Mouse (Mus musculus): ENCODE results near the gene Mcfd2. TPM values are rescaled to one million over a fixed set of nuclear protein-coding genes. Genes with fewer than 3 reads are reported as not detected.
A peak's percentile ranks its signal among the peaks of the same experiment; 100 is the strongest.

Gene Mcfd2
- polyA plus RNA-seq, 1 experiment from 2014 or later: 93.9 TPM

DNA sequence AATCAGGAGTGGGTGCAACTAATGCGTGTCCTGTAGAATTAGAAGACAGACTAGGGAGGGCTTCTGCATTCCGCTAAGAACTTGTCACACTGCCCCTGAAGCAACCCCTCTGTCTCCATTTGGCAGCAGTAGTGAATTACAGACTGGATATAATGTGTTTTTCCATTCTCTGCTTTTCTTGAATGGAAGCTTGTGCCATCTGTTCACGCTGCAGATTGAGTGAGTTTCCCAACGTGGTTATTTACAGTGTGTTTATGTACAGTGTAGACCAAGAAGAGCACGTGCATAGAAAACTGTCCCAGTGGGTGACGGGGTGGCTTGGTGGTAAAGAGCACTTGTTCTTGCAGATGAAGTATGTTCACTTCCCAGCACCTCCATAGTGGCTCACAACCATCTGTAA, 3.7 kb upstream of the Mcfd2 start:
- Histone ChIP-seq H3K4me2 (ENCODE audit: low read length) (no peak overlapping the region), H3K36me3 (ENCODE audit: control insufficient read depth, insufficient read depth, low read length) (no peaks in the 10 kb centered on the region), H3K4me3 (ENCODE audit: low read depth, low read length) (no peak overlapping the region), H3K4me1 (replicated peaks; ENCODE audit: control insufficient read depth, insufficient read depth, low read length) (peaks cover 7% of the 10 kb centered on the region), H3K9ac (ENCODE audit: low read length) (no peak overlapping the region), H3K27ac (ENCODE audit: low read depth) (no peak overlapping the region), H3K27me3 (replicated peaks; ENCODE audit: control insufficient read depth, insufficient read depth, low read length) (no peaks in the 10 kb centered on the region), H3K9me3 (ENCODE audit: control insufficient read depth, low read length) (no peaks in the 10 kb centered on the region)
- WGBS: 60% methylated on average over 6 of the region's 6 CpGs
- ATAC-seq (replicated peaks; ENCODE audit: low FRiP score, low TSS enrichment, low read depth): no peak
- DNase-seq (ENCODE audit: low spot score): no peak

DNA sequence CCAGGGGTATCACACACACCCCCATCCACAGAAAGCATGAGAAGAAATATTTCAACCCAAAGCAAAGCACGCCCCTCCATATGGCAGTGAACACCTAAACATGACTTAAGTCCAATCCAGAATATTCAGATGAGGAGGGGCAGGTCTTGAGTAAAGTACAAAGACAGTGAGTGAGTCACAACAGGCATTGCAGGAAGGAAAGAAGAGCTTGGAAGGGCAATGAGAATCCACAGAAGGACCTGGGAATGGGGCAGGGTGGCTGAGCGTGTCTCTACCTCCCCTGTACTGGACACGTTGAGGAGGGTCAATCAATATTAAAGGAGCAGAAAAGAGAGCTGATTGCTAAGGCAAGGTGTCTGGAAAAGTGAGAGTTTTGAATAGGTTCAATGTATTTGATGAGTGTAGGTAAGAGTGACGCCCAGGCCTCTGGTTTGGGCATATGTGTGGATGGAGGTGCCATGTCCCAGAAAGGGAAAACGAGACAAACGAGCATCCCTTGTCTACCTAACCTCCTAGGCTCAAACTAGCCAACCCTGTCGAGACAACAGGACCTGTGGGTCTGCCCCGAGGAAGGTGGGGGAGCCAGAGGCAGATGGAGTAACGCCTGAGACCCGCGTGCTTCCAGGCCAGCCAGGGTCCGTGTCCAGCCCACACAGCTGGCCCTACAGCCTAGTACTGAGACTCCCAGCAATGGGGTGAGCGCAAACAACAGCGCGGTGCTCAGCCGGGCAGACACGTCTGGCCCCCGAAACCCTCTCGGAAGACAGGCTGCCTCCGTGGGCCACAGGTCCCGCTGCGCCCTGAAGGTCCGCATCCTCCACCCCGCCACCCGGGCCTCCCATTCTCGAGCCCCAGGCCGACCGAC, 576 bp downstream of the Mcfd2 start:
- Histone ChIP-seq H3K27me3 (replicated peaks; ENCODE audit: control insufficient read depth, insufficient read depth, low read length) (no peaks in the 10 kb centered on the region), H3K4me3 (ENCODE audit: low read depth, low read length) (peak overlapping the region; percentile 94), H3K27ac (ENCODE audit: low read depth) (peak overlapping the region; percentile 38; the same call in 1 of the 2 replicates), H3K9me3 (ENCODE audit: control insufficient read depth, low read length) (peaks cover 3% of the 10 kb centered on the region; the same call in 1 of the 2 replicates), H3K4me1 (replicated peaks; ENCODE audit: control insufficient read depth, insufficient read depth, low read length) (peaks cover 12% of the 10 kb centered on the region), H3K9ac (ENCODE audit: low read length) (peak overlapping the region; percentile 97), H3K4me2 (ENCODE audit: low read length) (peak overlapping the region; percentile 65), H3K36me3 (ENCODE audit: control insufficient read depth, insufficient read depth, low read length) (peaks cover 27% of the 10 kb centered on the region; the same call in 1 of the 2 replicates)
- ATAC-seq (replicated peaks; ENCODE audit: low FRiP score, low TSS enrichment, low read depth): peak; percentile 76
- no peak for DNase-seq (ENCODE audit: low spot score)
- WGBS: 5% methylated on average over 28 of the region's 28 CpGs

DNA sequence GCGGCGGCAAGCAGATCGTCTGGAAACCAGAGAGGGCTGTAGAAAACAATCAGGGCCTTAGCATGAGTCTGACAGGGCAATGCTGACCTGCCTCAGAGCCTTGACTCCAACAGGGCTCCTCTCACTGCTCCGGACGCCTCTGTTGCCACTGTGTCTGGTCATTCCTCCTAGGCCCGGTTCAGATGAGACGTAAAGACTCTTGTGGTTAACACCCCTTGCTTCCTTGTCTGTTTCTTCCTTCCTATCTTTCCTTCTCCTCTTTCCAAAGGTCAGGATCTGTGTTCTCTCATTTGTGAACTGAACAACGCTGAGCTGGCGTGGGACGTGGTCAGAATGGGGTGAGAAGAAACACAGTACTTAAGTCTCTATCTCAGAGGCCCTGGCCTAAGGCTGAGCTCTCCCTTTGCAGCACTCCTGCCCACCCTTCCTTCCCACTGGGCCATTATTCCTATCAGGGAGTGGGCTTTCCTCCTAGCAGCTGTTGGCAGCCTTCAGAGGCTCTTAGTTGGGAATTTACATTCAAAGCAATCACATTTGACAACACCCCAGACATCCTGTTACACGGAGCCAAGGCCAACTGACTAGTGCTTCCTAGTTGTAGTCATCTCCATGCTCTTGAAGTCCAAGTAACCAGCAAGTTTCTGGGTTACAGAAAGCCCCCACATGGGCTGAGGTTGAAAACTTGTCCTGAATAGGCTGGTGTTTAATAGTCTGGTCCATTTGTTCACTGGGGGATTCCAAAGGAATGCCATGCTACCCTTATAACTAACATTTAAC, 1.5 kb downstream of the Mcfd2 start:
- ATAC-seq (replicated peaks; ENCODE audit: low FRiP score, low TSS enrichment, low read depth) (no peak), DNase-seq (ENCODE audit: low spot score) (no peak)
- Histone ChIP-seq H3K27me3 (replicated peaks; ENCODE audit: control insufficient read depth, insufficient read depth, low read length) (no peaks in the 10 kb centered on the region), H3K9me3 (ENCODE audit: control insufficient read depth, low read length) (peaks cover 3% of the 10 kb centered on the region; the same call in 1 of the 2 replicates), H3K9ac (ENCODE audit: low read length) (peak overlapping the region; percentile 97; the same call in 1 of the 2 replicates), H3K36me3 (ENCODE audit: control insufficient read depth, insufficient read depth, low read length) (peaks cover 35% of the 10 kb centered on the region), H3K4me3 (ENCODE audit: low read depth, low read length) (peak overlapping the region; percentile 94), H3K4me2 (ENCODE audit: low read length) (peak overlapping the region; percentile 65), H3K27ac (ENCODE audit: low read depth) (no peak overlapping the region), H3K4me1 (replicated peaks; ENCODE audit: control insufficient read depth, insufficient read depth, low read length) (peaks cover 12% of the 10 kb centered on the region)
- WGBS: 87% methylated on average over 11 of the region's 11 CpGs

DNA sequence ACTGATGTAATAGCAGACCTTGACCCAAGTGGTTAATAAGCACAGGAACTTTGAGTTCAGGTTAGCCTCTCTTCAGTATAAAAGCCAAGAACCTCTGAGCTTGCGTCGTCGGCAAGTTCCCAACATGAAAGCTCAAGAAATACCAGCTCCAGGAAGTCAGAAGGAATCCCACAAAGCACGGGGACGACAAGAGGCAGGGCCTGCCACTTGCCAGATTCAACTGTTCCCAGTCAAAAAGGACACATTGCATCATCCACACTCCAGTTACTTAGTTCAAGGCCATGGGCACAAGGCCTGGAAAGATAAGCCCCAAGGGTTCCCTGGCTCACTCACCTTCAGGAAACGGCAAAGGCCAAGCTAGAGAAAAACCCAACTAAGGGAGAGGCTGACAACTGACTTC, 2.3 kb downstream of the Mcfd2 start:
- Histone ChIP-seq H3K36me3 (ENCODE audit: control insufficient read depth, insufficient read depth, low read length) (peaks cover 41% of the 10 kb centered on the region), H3K27ac (ENCODE audit: low read depth) (no peak overlapping the region), H3K9me3 (ENCODE audit: control insufficient read depth, low read length) (peaks cover 3% of the 10 kb centered on the region; the same call in 1 of the 2 replicates), H3K27me3 (replicated peaks; ENCODE audit: control insufficient read depth, insufficient read depth, low read length) (no peaks in the 10 kb centered on the region), H3K4me2 (ENCODE audit: low read length) (no peak overlapping the region), H3K9ac (ENCODE audit: low read length) (no peak overlapping the region), H3K4me3 (ENCODE audit: low read depth, low read length) (no peak overlapping the region), H3K4me1 (replicated peaks; ENCODE audit: control insufficient read depth, insufficient read depth, low read length) (peaks cover 12% of the 10 kb centered on the region)
- DNase-seq (ENCODE audit: low spot score) (no peak), ATAC-seq (replicated peaks; ENCODE audit: low FRiP score, low TSS enrichment, low read depth) (no peak)
- WGBS: 93% methylated on average over 6 of the region's 6 CpGs

DNA sequence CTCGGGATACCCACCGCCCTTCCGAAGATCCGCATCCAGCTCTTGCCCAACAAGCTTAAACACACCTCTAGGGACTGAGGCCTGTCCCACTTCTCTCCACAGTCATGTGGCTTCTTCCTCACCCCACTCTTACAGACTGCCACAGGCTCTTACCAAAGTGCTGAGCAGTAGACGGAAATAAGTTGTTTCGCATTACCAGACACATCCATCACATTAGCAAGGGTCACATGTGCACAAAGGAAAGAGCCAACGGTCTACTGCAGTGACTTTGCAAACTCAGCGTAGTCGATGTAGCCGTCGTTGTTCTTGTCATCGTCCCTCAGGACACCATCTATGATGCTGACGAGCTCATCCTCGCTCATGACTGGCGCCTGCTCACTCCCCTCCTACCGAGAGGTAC, 10.1 kb downstream of the Mcfd2 start:
- H3K27me3 ChIP-seq (replicated peaks; ENCODE audit: control insufficient read depth, insufficient read depth, low read length): no peaks in the 10 kb centered on the region
- H3K27ac ChIP-seq (ENCODE audit: low read depth): no peak overlapping the region
- 88% methylated on average over 16 of the region's 16 CpGs for WGBS
- no peaks in the 10 kb centered on the region for H3K9me3 ChIP-seq (ENCODE audit: control insufficient read depth, low read length)
- DNase-seq (ENCODE audit: low spot score): no peak
- no peak overlapping the region for H3K9ac ChIP-seq (ENCODE audit: low read length)
- no peak overlapping the region for H3K4me2 ChIP-seq (ENCODE audit: low read length)
- H3K4me3 ChIP-seq (ENCODE audit: low read depth, low read length): no peak overlapping the region
- ATAC-seq (replicated peaks; ENCODE audit: low FRiP score, low TSS enrichment, low read depth): no peak
- H3K4me1 ChIP-seq (replicated peaks; ENCODE audit: control insufficient read depth, insufficient read depth, low read length): no peaks in the 10 kb centered on the region
- H3K36me3 ChIP-seq (ENCODE audit: control insufficient read depth, insufficient read depth, low read length): peaks cover 69% of the 10 kb centered on the region

DNA sequence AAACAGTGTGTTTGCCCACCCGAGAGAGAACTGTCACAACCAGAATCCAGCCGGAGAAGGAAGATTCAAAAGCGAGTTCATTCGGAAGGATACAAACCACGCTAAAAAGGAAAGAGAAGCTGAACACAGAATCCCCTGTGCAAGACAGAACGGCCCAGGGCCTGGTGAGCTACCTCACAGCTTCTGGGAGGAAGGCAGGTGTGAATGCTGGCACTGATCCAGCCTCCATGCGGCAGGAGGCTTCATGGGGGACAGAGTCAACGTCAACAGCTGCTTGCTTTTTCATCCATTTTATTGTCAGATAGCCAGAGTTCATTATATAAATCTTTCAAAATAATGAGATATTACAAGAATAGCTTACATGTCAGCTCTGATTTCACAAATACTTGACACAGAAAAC, 11.4 kb downstream of the Mcfd2 start:
- H3K27me3 ChIP-seq (replicated peaks; ENCODE audit: control insufficient read depth, insufficient read depth, low read length): no peaks in the 10 kb centered on the region
- no peak overlapping the region for H3K27ac ChIP-seq (ENCODE audit: low read depth)
- H3K9ac ChIP-seq (ENCODE audit: low read length): no peak overlapping the region
- no peak for ATAC-seq (replicated peaks; ENCODE audit: low FRiP score, low TSS enrichment, low read depth)
- H3K36me3 ChIP-seq (ENCODE audit: control insufficient read depth, insufficient read depth, low read length): peaks cover 58% of the 10 kb centered on the region
- H3K9me3 ChIP-seq (ENCODE audit: control insufficient read depth, low read length): no peaks in the 10 kb centered on the region
- no peak overlapping the region for H3K4me3 ChIP-seq (ENCODE audit: low read depth, low read length)
- H3K4me1 ChIP-seq (replicated peaks; ENCODE audit: control insufficient read depth, insufficient read depth, low read length): no peaks in the 10 kb centered on the region
- DNase-seq (ENCODE audit: low spot score): no peak
- whole genome bisulfite sequencing: 79% methylated on average over 8 of the region's 8 CpGs
- H3K4me2 ChIP-seq (ENCODE audit: low read length): no peak overlapping the region

DNA sequence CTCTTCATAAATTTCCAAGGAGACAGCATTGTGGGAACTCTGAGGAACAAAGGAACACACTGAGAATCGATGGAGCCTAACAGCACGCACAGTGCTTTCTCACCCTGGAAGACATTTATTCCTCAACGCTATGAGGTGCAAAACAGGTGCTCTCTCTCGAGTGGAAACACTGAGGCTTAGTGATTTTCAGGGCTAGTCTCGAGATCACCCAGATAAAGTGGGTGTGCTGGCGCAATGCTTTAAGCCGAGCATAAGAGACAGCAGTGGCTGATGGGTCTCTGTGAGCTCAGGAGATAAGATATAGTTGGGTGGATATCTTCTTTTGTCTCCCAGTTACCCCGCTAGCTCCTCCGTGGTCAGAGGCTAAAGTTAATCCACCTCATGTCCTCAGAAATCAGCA, 19.6 kb downstream of the Mcfd2 start:
- H3K9ac ChIP-seq (ENCODE audit: low read length): no peak overlapping the region
- 77% methylated on average over 9 of the region's 9 CpGs for WGBS
- no peak overlapping the region for H3K27ac ChIP-seq (ENCODE audit: low read depth)
- no peak for ATAC-seq (replicated peaks; ENCODE audit: low FRiP score, low TSS enrichment, low read depth)
- H3K27me3 ChIP-seq (replicated peaks; ENCODE audit: control insufficient read depth, insufficient read depth, low read length): no peaks in the 10 kb centered on the region
- no peak overlapping the region for H3K4me2 ChIP-seq (ENCODE audit: low read length)
- peaks cover 5% of the 10 kb centered on the region; the same call in 1 of the 2 replicates for H3K4me1 ChIP-seq (replicated peaks; ENCODE audit: control insufficient read depth, insufficient read depth, low read length)
- no peak overlapping the region for H3K4me3 ChIP-seq (ENCODE audit: low read depth, low read length)
- no peaks in the 10 kb centered on the region; the same call in 1 of the 2 replicates for H3K9me3 ChIP-seq (ENCODE audit: control insufficient read depth, low read length)
- no peaks in the 10 kb centered on the region for H3K36me3 ChIP-seq (ENCODE audit: control insufficient read depth, insufficient read depth, low read length)
- DNase-seq (ENCODE audit: low spot score): no peak

DNA sequence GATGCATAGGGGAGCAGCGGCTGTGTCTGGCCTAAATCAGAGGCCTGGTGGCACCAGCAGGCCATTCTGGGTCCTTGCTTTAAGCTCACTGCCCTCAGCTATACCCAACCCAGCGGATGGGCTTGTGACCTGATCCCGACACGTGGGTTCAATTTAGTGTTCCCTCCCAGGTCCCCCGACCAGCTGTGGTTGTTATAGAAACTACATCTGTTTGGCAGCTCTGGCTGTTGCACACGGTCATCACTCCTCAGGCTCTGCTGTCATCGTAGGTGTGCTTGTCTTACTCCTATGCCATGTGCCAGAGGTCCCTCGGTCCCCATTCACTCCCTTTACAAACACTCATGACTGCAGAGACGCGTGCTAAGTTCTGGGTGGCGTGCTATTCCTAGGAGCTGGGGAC, 27.9 kb downstream of the Mcfd2 start:
- DNase-seq (ENCODE audit: low spot score) (no peak), ATAC-seq (replicated peaks; ENCODE audit: low FRiP score, low TSS enrichment, low read depth) (no peak)
- no peaks in the 10 kb centered on the region; the same call in 1 of the 2 replicates for H3K9me3 ChIP-seq (ENCODE audit: control insufficient read depth, low read length)
- no peak overlapping the region for H3K4me3 ChIP-seq (ENCODE audit: low read depth, low read length)
- H3K4me1 ChIP-seq (replicated peaks; ENCODE audit: control insufficient read depth, insufficient read depth, low read length): no peaks in the 10 kb centered on the region
- 78% methylated on average over 11 of the region's 11 CpGs for WGBS
- no peaks in the 10 kb centered on the region for H3K36me3 ChIP-seq (ENCODE audit: control insufficient read depth, insufficient read depth, low read length)
- H3K9ac ChIP-seq (ENCODE audit: low read length): no peak overlapping the region
- H3K27me3 ChIP-seq (replicated peaks; ENCODE audit: control insufficient read depth, insufficient read depth, low read length): no peaks in the 10 kb centered on the region
- no peak overlapping the region for H3K27ac ChIP-seq (ENCODE audit: low read depth)
- no peak overlapping the region for H3K4me2 ChIP-seq (ENCODE audit: low read length)
